Mouse (Mus musculus): Measurements from ENCODE around the gene Zzz3.

GRCm38 (mm10) chr3:152484206-152484605 lies 88.9 kb downstream of the Zzz3 start:
- no peak for TF ChIP-seq CTCF (IDR thresholded peaks at IDR 0.05; ENCODE audit: extremely low read depth, insufficient read depth, insufficient read length, insufficient replicate concordance)
- TF ChIP-seq POLR2A (IDR thresholded peaks at IDR 0.05; ENCODE audit: low read depth, low read length) = no peak
